Mouse (Mus musculus) brown adipose tissue, adult 24 weeks (tissue): ENCODE results near the gene Rock2. TPM values are rescaled to one million over a fixed set of nuclear protein-coding genes. Genes with fewer than 3 reads are reported as not detected.
A peak's percentile ranks its signal among the peaks of the same experiment; 100 is the strongest.

ENCODE experiments used
- H3K27ac ChIP-seq: fragments of 200-500 bp; replicated peaks from 2 replicates; pipeline ENCODE4 v1.5.1; 2012; ENCODE audit warnings: low read depth, mild to moderate bottlenecking, low read length
- H3K4me1 ChIP-seq: fragments of 200-500 bp; 2 replicates; pipeline ENCODE4 v1.6.1; 2012; ENCODE audit warnings: low read length, mixed read lengths; ENCODE audit not compliant: control insufficient read depth, insufficient read depth, insufficient read length
- H3K4me3 ChIP-seq: fragments of 200-500 bp; 2 replicates; pipeline ENCODE4 v1.5.1; 2012; ENCODE audit warnings: low read depth, mild to moderate bottlenecking, low read length, moderate library complexity; ENCODE audit not compliant: insufficient read depth
- polyA plus RNA-seq: library from polyadenylated mRNA; stranded (reverse); fragments of >200 nt; gene quantifications from 2 replicates; pipeline ENCODE4 v1.2.4, GENCODE M21; 2012; ENCODE audit not compliant: missing spikeins, insufficient read depth, insufficient read length

Rock2 gene
- polyA plus RNA-seq: 31.0 and 33.4 TPM in 2 replicates

- Histone ChIP-seq H3K27ac (peak within 1 kb of the TSS; percentile 99), H3K4me1 (peaks cover 8% of the 10 kb centered on the region), H3K4me3 (peak within 1 kb of the TSS; percentile 94)
Measured at GRCm38 (mm10) chr12:16894396-16895220, at the start of gene Rock2. TSS of gene Rock2 (plus strand) at chr12:16894895.

DNA sequence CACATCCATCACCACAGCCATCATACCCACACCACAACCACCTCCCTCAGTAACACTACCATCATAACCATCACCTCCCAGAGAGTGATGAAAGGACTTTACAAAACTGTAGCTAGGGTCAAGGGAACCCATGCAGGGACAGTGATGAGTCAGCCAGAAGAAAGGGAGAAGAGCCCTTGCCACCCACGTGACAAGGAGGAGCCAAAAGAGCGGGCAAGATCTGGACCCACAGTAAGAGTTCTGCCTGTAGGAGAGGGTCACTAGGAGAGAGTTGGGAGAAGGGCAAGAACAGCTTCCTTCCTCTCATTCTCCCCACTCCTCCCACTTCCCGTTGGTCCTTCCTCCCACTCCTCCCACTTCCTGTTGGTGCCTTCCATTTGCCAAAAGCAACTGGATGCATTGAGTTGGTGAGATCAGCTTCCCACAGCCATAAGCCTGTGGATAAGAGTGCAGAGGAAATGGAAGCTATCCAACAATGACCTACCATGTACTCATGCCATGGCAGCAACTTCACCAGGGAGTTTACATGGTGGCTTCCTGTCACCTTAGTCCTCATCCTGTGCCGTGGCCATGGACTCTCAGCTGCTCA is 47.4 kb upstream of the Rock2 start:
- Histone ChIP-seq H3K27ac (no peak overlapping the region), H3K4me3 (no peak overlapping the region), H3K4me1 (peaks cover 7% of the 10 kb centered on the region)

GRCm38 (mm10) chr12:16848501-16848900 is 46.2 kb upstream of the Rock2 start:
- H3K27ac ChIP-seq: no peak overlapping the region

DNA sequence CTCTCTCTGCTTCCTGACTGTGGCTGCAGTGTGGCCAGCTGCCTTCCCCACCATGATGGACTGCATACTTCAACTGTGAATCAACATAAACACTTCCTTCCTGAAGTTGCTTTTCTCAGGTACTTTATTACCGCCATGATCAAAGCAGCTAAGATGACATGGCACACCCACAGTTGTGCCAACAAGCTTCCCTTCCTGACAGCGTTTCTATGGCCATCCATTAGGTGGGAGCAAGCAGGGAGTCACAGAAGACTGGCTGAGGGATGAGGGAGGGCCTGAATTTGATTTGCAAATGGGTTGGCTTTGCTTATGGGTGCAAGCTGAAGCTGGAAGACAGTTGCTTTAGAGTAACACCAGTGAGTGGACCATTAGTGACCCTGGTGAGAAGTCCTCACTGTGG is 44.9 kb upstream of the Rock2 start:
- Histone ChIP-seq H3K4me1 (peaks cover 10% of the 10 kb centered on the region), H3K4me3 (no peak overlapping the region), H3K27ac (no peak overlapping the region)

More at GRCm38 (mm10) chr12:16848501-16848900, 46.2 kb upstream of the Rock2 start:
- Histone ChIP-seq H3K4me1 (peaks cover 8% of the 10 kb centered on the region), H3K4me3 (no peak overlapping the region)

DNA sequence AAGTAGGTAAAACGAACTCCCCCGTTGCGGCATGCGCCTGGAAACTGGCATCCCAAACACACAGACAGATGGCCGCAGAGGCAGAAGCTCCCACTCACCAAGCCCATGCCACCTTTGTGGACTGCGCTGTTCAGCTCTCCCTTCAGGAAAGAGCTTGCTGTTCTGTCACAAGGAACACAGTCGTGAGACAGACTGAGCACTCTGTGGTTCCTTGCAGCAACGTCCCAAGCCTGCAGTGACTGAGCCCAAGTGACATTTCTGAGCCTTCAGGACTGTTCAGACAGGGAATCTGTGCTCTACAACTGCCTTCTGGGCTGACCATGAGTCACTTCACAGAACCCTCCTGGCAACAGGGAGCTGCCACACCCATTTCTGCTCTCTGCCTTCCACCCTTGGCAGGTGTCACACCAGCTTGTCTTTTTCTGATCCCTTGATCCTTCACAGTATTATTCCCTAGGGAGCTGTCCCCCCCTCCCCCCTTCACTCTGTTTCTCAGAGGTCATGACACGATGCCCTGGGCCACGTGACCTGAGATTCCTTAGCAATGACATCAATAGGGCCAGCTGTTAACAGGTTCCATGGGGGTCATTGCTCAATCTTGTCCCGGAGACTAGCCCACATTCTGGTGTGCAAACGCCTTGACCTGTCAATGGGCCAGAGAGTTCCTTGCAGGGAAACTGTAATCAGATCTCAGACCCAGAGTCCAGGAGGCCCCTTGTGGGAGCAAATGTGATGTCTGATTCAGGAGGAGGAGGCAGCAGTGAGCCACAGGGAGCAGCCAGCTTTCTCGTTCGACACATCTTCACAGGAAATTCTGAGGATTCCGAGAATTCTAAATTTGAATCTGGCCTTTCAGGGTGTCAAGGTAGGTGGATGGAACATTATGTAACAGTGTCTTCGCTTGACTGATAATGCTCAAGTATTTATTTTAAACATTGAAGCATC is 44.0 kb upstream of the Rock2 start:
- Histone ChIP-seq H3K27ac (peak overlapping the region; percentile 16), H3K4me3 (no peak overlapping the region), H3K4me1 (peaks cover 10% of the 10 kb centered on the region)

- Histone ChIP-seq H3K4me3 (peak overlapping the region; percentile 17; the same call in 1 of the 2 replicates), H3K27ac (peak overlapping the region; percentile 51), H3K4me1 (peaks cover 5% of the 10 kb centered on the region)
Measured at GRCm38 (mm10) chr12:16853431-16854165, 41.1 kb upstream of the Rock2 start.

- Histone ChIP-seq H3K4me1 (peaks cover 3% of the 10 kb centered on the region), H3K27ac (no peak overlapping the region), H3K4me3 (no peak overlapping the region)
Measured at GRCm38 (mm10) chr12:16855632-16856305, 38.9 kb upstream of the Rock2 start.

DNA sequence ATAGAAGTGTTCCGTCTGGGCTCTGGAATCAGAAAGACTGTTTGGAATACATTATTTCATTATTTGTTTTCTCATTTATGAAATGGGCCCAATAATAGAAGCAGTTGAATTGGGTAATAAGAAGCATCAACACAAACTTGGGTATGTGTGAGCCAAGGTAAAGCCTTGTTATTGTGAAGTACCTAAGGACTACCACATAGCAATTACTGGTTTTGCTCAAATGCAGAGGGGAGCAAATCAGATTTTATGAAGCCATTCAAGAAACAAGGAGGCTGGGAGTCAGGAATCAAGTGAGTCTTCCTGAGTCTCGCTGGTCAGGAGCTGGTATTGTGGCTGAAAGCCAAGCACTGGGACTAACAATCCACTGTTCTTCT is 38.4 kb upstream of the Rock2 start:
- H3K4me3 ChIP-seq: no peak overlapping the region
- peaks cover 3% of the 10 kb centered on the region for H3K4me1 ChIP-seq
- H3K27ac ChIP-seq: no peak overlapping the region

DNA sequence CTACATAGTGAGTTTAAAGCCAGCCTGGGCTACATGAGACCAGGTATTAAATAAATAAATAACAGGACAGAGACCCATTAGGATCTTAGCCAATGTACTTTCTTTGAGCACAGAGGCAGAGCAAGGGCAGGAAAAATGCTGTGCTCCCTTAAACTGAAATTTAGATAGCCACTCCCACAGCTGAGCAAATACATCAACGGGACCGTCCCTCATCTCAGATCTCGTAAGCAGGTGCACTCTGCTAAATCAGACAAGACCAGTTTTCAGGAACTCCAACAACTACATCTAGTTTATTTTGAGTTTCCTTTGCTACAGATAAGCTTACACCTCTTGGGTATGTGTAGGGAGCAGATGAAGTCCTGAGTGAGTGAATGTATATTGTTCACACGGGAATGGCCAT is 36.6 kb upstream of the Rock2 start:
- no peak overlapping the region for H3K4me3 ChIP-seq
- no peak overlapping the region for H3K27ac ChIP-seq
- H3K4me1 ChIP-seq: peaks cover 3% of the 10 kb centered on the region

DNA sequence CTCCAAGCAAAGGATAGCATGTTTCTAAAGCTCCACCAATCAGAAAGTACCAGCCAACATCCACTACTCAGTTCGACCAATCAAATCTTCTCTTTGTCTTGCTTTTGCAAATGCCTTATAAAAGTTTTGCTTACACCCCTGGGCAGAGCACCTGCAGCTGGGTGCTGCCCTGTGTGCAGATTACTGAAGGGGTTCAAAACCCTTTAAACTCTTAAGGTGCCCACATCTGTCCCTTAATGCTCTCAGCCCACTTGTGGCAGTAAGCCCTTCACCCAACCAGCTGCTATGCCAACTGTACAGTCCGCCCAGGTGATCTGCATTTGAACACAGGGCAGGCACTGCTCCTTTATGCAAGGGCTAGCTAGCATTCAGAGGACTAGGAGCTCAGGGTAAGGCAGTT is 34.9 kb upstream of the Rock2 start:
- Histone ChIP-seq H3K4me3 (no peak overlapping the region), H3K4me1 (no peaks in the 10 kb centered on the region), H3K27ac (no peak overlapping the region)

GRCm38 (mm10) chr12:16860533-16860932 is 34.2 kb upstream of the Rock2 start:
- no peak overlapping the region for H3K4me3 ChIP-seq
- no peaks in the 10 kb centered on the region for H3K4me1 ChIP-seq
- H3K27ac ChIP-seq: no peak overlapping the region

DNA sequence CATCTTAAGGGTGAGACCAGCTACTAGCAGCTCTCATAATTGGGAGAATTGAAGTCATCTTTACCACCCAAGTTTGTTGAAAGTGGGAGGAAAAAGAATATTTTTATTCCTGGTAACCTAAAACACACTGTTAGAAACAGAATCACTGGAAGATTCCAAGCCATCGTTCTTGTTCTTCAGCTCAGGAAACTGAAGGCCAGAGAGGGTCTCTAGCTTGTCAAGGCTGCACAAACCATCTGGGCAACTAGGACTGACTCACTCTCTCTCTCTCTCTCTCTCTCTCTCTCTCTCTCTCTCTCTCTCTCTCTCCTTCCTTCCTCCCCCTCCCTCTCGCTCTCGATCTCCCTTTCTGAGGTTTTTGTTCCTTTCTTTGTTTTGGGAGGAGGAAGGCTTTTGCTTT is 33.7 kb upstream of the Rock2 start:
- no peak overlapping the region for H3K4me3 ChIP-seq
- no peak overlapping the region for H3K27ac ChIP-seq
- H3K4me1 ChIP-seq: no peaks in the 10 kb centered on the region

GRCm38 (mm10) chr12:16864477-16864876 is 30.2 kb upstream of the Rock2 start:
- Histone ChIP-seq H3K27ac (no peak overlapping the region), H3K4me1 (peaks cover 11% of the 10 kb centered on the region), H3K4me3 (no peak overlapping the region)

GRCm38 (mm10) chr12:16865871-16866270 is 28.8 kb upstream of the Rock2 start:
- H3K27ac ChIP-seq: no peak overlapping the region

More at GRCm38 (mm10) chr12:16865871-16866270, 28.8 kb upstream of the Rock2 start:
- Histone ChIP-seq H3K4me1 (peaks cover 25% of the 10 kb centered on the region), H3K4me3 (no peak overlapping the region)
